Mouse (Mus musculus) urinary bladder, postnatal 36 days (tissue): ENCODE measurements around the gene Mmp19.

ENCODE experiments used
- DNase-seq, 2 experiments: peaks; one replicate each; pipeline ENCODE4 v3.0.0; 2022; ENCODE audit warnings: low spot score in 2 of 2, mixed read lengths in 1 of 2

The Mmp19 gene

DNA sequence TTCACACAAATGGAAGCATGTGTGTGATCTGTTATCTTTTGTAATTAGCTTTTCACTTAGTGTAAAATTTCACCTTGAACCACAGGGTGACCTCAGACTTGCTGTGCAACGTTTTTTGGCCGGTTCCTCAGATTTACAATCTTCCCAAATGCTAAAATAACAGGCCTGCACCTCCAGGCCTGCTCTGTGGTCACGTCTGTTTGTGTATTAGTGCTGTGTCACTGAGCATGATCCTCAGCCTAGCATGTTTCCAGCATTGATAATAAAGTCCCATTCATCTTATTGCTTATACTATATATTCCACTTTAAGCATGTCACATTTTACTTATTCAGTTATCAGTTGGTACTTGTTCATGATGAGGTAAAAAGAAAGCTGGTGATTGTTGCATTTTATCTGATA is 59.6 kb downstream of the Mmp19 start:
- no peak for DNase-seq
